Mouse (Mus musculus) T-helper 1 cell (primary cell): ENCODE results near the gene Eif5a2.
"Not testable (repeated sequence)": the region's sequence is repeated elsewhere in the genome, so short reads cannot be mapped to it uniquely, and the experiment has no call there.

Source experiments
- in situ Hi-C: fragments of 300-600 bp; cut with MboI, MseI; formaldehyde crosslinking; loops from one replicate; pipeline ENCODE4 v1.15.1; 2025; ENCODE audit warnings: high pct_unique_total_duplicates

The Eif5a2 gene

DNA sequence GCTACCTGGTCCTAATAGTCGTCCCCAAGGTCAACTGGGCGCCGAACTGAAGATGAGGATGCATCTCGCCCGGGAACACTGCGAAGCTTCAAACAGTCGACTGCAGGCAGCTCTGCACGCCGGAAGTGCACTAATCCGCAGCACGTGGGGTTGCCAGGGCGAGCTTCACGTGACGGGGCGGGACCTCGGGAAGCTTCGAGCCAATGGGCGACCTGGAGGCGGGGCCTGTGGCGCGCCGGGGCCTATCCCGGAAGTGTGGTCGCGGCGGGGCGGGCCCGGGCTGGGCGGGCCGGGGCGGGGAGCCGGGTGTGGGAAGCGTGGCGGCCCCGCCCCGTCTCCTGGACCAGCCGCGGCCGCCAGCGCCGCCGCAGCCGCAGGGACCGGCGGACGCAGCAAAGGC is at the start of gene Eif5a2:
TSS of gene Eif5a2 (plus strand) at position 283 of the 400 bp plus-strand sequence.
- in situ Hi-C loops = no loop called here

DNA sequence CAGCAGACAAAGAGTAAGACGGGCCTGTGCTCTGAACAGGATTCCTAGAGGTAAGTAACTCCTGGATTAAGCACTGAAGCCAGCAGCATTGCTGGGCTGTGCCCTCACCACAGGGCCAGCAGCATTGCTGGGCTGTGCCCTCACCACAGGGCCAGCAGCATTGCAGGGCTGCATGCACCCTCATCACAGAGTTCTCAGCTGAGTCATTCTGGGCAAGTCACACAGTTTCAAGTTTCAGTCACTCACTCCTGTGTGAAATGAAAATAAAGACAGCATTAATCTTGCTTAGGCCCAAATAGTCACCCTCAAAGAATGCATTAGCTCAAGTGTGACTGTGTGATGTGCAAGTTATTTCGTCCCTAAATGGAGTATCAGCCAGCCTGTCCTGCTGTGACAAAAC is 46.4 kb upstream of the Eif5a2 start:
- in situ Hi-C loops = no loop called here

DNA sequence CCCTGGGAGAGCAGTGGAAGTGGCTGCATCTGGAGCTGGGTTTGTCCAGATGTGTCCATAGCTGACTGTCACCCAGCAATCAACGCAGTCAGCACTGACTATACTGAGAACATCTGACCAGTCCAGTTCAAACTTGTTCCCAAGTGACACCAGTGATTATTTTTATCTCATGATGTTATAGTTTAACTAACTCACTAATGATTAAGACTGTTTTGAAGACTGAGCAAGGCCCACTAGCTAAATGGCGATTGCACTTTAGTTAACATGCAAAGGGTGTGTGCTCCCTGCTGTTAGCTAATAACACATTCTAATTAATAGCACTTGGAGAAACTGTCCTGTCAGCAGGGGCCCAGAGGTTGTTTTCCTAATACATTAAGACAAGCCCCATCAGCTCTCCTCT is 44.1 kb upstream of the Eif5a2 start:
- in situ Hi-C loops = no loop called here

DNA sequence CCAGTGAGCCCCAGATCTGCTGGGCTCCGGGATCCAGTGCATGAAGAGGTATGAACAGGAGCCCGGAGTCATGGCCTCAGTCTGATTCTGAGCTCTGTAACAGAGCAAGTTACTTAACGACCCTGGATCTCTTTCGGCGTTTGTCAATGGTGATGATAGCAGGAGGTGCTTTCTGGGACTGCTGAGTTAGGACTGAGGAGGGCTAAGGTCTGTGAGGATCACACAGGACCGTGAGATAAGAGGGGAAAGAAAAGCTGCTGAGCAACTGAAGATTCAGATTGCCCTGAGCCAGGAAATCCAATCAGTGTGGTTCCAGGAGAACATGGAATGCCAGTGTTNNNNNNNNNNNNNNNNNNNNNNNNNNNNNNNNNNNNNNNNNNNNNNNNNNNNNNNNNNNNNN is 40.7 kb upstream of the Eif5a2 start:
- in situ Hi-C loops = loop anchor here (10.0 kb wide), 2 partner anchors 176 to 596 kb away; no protein-coding TSS in a partner anchor

DNA sequence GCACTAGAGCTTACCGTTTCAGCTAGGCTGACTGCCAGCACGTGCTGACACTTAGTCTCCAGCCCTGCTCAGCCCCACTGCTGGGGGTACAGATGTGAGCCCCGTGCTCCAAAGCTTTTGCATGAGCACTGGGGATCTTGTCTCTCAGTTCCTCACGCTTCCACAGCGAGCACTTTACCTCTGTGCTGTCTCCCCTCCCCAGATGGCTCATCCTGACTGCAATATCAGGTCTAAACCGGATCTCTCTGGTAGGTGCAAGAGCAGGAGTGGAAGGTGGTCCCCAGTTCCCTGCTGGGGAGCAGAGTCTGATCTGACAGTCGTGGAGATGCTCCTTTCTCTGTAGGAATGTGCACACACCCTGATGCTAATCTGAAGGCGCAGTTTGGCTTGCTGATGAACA is 37.8 kb upstream of the Eif5a2 start:
- in situ Hi-C loops = loop anchor here (10.0 kb wide), 2 partner anchors 178 to 598 kb away; no protein-coding TSS in a partner anchor

DNA sequence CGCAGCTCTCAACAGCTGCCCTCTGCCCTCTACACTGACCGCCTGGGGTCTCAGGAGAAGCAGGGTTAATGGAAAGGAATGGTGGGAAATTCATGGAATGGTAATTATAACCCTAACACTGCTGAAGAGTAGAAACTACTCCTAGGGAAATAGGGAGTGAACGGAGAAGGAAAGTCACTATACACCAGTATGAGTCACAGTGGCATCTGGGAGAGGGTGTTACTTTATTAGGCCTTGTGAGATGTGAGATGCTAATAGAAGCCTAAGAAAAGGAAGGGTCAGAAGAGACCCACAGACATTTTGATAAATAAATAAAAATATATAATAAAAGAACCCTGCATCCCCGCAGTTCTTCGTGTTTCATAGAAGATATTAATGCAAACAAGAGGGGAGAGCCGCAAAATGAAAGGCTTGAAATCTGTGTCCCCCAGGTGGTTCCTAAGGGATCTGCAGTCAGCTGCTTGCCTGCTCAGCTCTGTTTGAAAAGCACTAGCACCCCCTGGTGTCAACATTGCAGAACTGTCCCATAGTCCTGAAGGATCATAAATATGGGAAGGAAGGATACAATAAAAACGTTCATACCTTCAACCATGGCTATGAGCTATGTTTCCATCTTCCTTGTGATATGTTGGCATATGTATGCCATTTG is 35.1 kb upstream of the Eif5a2 start:
- in situ Hi-C loops = loop anchor here (10.0 kb wide), 2 partner anchors 181 to 601 kb away; no protein-coding TSS in a partner anchor

DNA sequence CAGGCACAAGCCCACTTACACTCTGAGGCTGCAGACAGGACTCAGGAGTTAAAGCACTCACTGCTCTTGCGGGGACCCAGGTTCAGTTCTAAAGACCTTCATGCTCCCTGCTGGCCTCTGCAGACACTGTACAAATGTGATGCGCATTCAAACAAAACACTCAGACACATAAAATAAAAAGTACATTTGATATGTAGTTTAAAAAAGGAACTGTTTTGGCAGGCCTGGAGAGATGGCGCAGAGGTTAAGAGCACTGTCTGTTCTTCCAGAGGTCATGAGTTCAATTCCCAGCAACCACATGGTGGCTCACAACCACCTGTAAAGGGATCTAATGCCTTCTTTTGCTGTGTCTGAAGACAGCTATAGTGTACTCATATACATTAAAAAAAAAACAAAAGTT is 32.9 kb upstream of the Eif5a2 start:
- in situ Hi-C loops = loop anchor here (10.0 kb wide), 2 partner anchors 183 to 603 kb away; no protein-coding TSS in a partner anchor

DNA sequence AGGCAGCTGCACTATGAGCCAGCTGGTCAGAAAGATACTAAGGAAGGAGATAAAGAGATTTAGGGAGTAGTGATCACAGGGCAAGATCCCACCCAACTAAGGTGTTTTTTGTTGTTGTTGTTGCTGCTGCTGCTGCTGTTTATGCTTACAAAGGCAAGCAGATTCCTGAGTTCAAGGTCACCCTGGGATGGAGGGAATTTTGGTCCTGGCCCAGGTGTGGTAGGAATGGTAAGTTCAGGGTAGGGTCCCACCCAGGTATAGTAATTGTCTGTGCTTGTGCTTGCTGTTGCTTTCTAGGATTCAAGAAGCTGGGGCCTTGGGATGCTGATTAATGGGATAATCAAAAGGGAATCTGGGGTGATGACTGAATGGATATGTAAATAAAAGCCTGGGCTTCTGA is 32.1 kb upstream of the Eif5a2 start:
- in situ Hi-C loops = loop anchor here (10.0 kb wide), 2 partner anchors 184 to 604 kb away; no protein-coding TSS in a partner anchor

DNA sequence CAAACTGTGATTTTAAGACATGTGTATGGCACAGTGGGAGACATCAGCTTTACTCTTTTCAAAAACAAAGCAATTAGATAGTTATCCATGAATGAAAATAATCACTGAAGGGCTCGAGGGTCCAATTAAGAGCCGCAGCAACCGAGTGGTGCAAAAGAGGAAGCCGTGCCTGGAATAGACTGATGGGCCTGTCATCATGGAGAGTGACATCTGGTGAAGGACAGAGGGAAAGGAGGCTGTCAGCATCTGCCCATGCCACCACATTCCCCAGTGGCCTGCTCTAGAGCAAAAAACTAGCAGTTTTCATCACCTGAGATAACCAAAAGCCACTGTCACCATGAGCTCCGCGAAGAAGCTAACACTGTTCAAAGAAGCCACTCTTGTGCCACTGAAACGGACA is 25.6 kb upstream of the Eif5a2 start:
- in situ Hi-C loops = no loop called here

DNA sequence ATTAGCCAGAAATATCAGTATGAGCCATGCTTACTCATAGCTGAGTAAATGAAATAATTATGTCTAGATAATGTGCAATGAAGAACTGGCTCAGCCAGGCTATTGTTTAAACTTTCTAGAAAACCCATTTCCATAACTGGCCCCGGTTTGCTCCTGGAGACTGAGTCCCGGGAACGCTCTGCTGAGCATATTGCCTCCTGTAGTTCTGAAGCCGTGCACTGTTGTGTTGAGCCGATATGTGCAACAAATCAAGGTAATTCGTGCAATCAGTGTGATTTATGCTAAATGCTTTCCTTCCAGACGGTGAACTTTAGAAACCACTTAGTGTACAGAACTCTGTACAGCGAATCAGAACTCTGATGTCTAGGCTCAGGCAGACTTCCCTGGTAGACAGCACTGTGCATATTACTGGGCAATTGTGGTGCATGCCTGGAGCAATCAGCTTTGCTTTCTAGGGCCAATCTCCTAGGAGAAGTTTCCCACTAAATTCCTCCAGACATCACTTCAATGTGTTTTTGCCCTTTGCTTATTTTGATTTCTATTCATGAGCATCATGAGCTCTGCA is 19.8 kb upstream of the Eif5a2 start:
- in situ Hi-C loops = no loop called here

DNA sequence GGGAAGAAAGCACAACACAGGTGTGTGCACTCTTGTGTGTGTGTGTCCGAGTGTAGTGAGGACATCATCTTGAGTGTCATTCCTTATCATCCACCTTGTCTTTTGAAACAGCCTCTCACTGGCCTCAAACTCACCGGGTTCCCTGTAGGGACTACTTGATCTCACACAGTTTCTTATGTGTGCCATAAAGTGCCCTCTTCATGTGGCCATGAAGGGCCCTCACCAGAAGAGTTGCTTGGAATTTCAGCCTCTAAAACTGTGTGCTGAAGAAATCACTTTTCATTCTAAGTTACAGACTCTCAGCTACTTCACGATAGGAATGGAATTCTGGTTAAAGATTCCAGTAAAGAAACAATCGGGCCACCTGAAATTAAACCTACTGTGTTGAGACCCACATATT is 14.1 kb upstream of the Eif5a2 start:
- in situ Hi-C loops = no loop called here

DNA sequence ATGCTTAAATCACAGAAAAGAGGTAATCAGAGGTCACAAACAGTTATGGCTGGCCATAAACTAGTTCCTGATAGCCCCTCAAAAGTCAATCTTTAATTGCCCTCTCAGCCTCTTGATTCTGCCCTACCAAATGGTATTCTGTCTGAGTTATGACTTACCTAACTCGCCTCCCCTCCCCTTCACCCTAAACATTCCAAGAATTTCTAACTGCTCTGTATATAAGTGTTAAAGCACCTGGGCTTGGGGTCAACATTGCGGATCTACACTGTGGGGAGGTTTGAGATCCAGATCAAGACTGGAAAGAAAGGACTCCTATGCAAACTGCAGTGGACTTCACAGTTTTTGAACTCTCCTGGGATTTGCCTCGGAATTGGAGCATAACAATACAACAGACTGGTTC is 12.9 kb upstream of the Eif5a2 start:
- in situ Hi-C loops = no loop called here

DNA sequence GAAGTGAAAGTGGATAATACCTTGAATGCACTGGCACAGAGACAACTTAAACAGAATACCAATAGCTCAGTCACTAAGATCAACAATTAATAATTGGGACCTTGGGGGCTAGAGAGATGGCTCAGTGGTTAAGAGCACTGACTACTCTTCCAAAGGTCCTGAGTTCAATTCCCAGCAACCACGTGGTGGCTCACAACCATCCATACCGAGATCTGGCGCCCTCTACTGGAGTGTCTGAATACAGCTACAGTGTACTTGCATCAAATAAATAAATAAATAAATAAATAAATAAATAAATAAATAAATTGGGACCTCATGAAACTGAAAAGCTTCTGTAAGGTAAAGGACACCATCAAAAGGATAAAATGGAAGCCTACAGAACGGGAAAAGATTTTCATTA is 8.2 kb upstream of the Eif5a2 start:
- in situ Hi-C loops = not testable (repeated sequence)

DNA sequence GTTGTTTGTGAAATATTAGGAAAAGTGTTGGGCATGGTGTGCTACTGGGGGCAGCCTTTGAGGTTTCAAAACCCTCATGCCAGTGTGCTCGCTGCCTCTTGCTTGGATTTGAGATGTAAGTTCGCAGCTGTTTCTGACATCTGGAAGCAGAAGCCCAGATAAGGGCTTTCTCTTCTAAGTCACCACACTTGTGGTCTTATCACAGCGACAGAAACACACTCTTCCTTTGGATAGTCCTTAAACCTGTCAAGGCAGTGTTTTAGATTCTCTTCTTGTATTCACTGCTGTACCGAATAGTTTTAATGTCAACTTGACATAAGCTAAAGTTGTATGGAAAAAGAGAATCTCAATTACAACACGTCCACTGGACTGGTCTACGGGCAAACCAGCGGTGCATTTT is 5.7 kb upstream of the Eif5a2 start:
- in situ Hi-C loops = no loop called here

DNA sequence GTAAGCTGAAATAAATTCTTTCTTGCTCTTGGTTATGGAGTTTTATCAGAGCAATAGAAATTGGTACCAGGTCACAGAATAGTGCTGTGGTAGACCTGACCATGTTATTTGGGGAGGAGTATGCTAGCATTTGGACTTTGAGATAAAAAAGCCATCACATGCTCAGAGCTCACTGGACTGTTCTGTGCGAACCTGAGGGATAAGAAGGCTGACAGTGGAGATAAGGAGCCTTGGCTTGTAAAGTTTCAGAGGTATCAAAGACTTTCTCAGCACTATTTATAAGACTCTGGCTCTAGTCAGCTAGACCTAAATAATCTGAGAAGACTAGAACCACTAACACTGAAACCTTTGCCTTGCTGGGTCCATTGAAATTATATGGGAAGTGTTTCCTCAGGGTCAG is 5.1 kb upstream of the Eif5a2 start:
- in situ Hi-C loops = no loop called here

DNA sequence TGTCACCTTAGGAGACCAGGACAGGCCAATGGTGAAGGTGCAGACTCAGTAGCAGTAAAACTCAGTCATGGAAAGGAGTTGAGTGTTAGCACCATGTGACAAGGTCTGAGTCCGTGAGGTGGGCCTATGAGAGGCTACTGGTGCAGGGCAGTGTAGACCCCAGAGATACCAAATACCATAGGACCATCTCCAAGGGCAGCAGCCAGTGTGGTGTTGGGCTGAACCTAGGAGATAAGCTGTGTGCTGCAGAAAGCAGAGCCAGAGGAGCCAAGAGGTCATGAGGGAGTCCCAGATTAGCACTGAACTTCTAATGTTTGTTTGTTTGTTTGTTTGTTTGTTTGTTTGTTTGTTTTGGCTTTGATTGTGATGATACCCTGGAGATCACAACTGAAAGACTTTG is 4.6 kb upstream of the Eif5a2 start:
- in situ Hi-C loops = no loop called here

DNA sequence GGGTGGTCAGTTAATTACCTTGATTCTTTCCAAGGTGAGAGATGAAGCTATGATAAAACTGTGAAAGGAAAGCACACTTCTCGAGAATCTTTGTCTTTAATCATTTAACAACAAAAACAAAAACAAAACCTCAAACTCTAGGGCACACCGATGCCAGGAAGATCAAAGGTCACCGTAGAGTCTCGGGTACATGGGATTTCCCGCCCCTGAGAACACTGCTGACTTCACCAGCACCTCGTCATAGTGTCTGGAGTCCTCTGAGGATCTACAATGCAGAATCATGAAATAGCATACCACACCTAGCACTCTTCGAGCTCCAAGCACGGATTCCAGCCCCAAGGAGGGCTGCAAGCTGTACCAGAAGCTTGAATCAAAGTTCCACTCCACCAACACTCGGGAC is 565 bp upstream of the Eif5a2 start:
- in situ Hi-C loops = no loop called here

DNA sequence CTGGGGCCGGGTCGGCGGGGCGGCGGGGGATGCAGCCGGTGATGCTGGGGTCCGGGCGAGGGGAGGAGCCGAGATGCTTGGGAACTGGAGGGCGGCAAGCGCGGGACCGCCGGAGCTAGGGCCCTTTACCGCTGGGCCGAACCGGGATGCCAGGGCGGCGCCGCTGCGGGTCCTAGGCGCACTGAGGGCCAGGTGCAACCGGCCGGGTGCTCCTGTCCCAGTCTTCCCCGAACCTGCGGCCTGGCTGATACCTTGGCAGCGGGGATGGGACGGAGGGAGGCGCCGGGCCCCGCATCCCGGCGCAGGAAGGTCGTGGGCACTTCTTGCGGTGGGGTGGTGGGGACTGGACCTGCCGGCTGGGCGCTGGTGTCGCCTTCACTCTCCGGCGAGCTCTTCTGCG is 346 bp downstream of the Eif5a2 start:
- in situ Hi-C loops = no loop called here

DNA sequence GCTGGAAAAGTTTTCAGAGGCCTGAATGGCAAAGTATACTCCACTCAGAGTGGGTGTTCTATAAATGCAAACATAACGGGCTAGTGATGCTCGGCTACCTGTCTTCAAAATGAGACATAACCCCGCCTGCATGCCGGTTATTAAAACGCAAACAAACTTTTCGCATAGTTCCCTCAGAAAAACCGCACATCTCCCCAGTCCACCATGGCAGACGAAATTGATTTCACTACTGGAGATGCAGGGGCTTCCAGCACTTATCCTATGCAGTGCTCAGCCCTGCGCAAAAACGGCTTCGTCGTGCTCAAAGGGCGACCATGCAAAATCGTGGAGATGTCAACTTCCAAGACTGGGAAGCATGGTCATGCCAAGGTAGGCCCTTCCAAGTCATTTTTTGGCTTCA is 772 bp downstream of the Eif5a2 start:
- in situ Hi-C loops = no loop called here

DNA sequence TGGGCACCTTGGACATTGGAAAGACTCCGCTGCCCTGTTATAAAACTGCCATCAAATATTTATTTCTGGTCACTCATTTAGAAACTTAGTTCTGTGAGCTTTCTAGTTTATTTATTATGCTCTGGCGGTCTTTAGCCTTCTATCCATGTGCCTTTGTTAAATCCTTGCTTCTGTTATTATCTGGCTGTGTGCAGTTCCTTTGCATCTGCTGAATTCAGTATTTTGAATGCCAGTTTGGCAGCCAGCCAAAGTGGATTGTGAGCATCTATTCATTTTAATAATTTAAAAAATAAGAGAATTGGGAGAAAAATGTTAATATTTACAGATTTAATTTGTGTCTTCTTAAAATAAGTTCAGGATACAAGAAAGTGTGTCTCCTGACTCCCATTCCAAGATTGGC is 3.1 kb downstream of the Eif5a2 start:
- in situ Hi-C loops = no loop called here

DNA sequence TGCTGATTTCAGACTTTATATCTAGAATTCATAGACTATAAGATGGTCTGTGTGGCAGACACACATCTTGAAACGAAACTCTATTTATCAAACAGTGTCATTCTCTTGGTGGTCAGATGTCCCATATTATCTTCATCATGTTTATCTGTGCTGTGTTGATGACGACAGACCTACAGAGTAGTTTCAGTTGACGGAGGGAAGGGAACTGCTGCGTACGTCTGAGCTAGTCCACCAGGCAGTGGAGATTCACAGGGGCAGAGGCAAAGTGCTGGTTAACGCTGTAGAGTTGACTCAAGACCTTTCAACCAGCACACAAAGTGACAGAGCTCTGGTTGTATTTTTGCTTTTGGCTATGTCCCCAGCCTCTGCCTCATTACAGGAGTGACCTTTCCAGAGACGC is 13.8 kb downstream of the Eif5a2 start:
- in situ Hi-C loops = no loop called here

DNA sequence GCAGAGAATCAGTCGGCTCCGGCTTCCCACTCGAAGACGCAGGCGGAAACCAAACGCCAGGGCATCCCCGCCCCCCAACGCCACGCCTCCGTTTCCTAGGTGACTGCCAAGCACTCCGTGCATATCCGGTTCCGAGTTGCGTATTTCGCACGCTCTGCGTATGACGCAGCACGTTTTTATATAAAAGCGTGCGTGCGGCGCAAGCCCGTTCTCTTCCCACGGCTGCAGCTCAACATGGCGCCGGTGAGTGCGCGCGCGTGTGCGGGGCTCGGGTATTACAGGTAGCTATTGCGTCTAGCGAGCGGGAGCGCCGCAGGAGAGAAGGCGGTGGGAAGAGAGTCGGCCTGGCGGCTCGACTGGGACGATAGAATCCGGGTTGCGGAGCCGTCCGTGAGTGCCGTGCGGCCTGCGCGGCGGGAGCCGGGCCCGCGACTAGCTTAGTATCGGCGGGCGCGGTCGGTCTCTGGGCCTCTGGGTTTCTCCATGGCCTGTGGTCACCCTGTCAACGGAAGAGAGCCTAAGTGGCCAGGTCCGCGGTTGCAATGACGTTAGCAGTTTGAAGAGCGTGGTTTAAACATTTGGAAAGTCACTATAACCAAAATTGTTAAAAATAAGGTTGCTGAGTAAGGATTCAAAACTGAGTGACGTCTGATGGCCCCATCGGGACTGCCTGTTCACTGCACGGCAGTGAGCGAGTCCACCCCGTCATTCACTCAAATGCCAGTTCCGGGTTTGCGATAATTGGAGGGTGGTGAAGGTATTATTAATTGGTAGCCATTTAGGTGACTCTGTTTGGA is 24.4 kb downstream of the Eif5a2 start, which contains the start of gene Rpl22l1:
TSS of gene Rpl22l1 (plus strand) at position 136 of the 797 bp plus-strand sequence.
- in situ Hi-C loops = loop anchor here (10.0 kb wide), 1 partner anchor 1799 kb away; the partner anchor contains the start of gene Mynn
